Mouse (Mus musculus) fat pad, adult 2 months (tissue): Measurements from ENCODE around the gene Gdi2.
"Not testable (repeated sequence)": the region's sequence is repeated elsewhere in the genome, so short reads cannot be mapped to it uniquely, and the experiment has no call there.

Source experiments
- DNase-seq: peaks from one replicate; pipeline ENCODE4 v3.0.0-alpha.2; 2011; ENCODE audit warnings: low read depth, low spot score; ENCODE audit errors: extremely low read depth

The Gdi2 gene

GRCm38 (mm10) chr13:3537594-3538222 lies at the start of gene Gdi2:
Gene Gdi2, plus strand, starts transcription at chr13:3538063.
- DNase-seq = no peak

- DNase-seq = no peak
Observed at GRCm38 (mm10) chr13:3495526-3495925, 42.3 kb upstream of the Gdi2 start.

- DNase-seq = not testable (repeated sequence)
Observed at GRCm38 (mm10) chr13:3501014-3501413, 36.8 kb upstream of the Gdi2 start.

- not testable (repeated sequence) for DNase-seq
Observed at GRCm38 (mm10) chr13:3515351-3515750, 22.5 kb upstream of the Gdi2 start.

GRCm38 (mm10) chr13:3519357-3519756 lies 18.5 kb upstream of the Gdi2 start:
- not testable (repeated sequence) for DNase-seq

GRCm38 (mm10) chr13:3519994-3520393 lies 17.9 kb upstream of the Gdi2 start:
- DNase-seq = not testable (repeated sequence)

GRCm38 (mm10) chr13:3523459-3523858 lies 14.4 kb upstream of the Gdi2 start:
- no peak for DNase-seq

GRCm38 (mm10) chr13:3523946-3524345 lies 13.9 kb upstream of the Gdi2 start:
- DNase-seq = no peak

GRCm38 (mm10) chr13:3525611-3526051 lies 12.2 kb upstream of the Gdi2 start:
- DNase-seq = no peak

- no peak for DNase-seq
Observed at GRCm38 (mm10) chr13:3526328-3526727, 11.5 kb upstream of the Gdi2 start.

- no peak for DNase-seq
Observed at GRCm38 (mm10) chr13:3530451-3530850, 7.4 kb upstream of the Gdi2 start.

- not testable (repeated sequence) for DNase-seq
Observed at GRCm38 (mm10) chr13:3531176-3531575, 6.7 kb upstream of the Gdi2 start.

GRCm38 (mm10) chr13:3531692-3532320 lies 6.1 kb upstream of the Gdi2 start:
- no peak for DNase-seq

- DNase-seq = no peak
Observed at GRCm38 (mm10) chr13:3532451-3532850, 5.4 kb upstream of the Gdi2 start.

GRCm38 (mm10) chr13:3534146-3534545 lies 3.7 kb upstream of the Gdi2 start:
- DNase-seq = no peak

GRCm38 (mm10) chr13:3538223-3538968 lies 533 bp downstream of the Gdi2 start:
- DNase-seq = no peak

- no peak for DNase-seq
Observed at GRCm38 (mm10) chr13:3538969-3539562, 1.2 kb downstream of the Gdi2 start.

GRCm38 (mm10) chr13:3540166-3540565 lies 2.3 kb downstream of the Gdi2 start:
- DNase-seq = no peak

GRCm38 (mm10) chr13:3541159-3541782 lies 3.4 kb downstream of the Gdi2 start:
- DNase-seq = no peak

GRCm38 (mm10) chr13:3544077-3544874 lies 6.4 kb downstream of the Gdi2 start:
- no peak for DNase-seq
